Mouse (Mus musculus) large intestine, adult 2 months (tissue): ENCODE results near the gene Lbh. TPM values are rescaled to one million over a fixed set of nuclear protein-coding genes. Genes with fewer than 3 reads are reported as not detected.

Experiments
- DNase-seq: peaks from one replicate; pipeline ENCODE4 v3.0.0-alpha.2; 2012; ENCODE audit warnings: low read depth, low spot score
- WGBS: fragments of 180-500 bp; shearing (Covaris S2); methylation state at CpG from one replicate; pipeline ENCODE4 v1.1.7; 2018; 5-methylcytosine and 5-hydroxymethylcytosine counted together
- polyA plus RNA-seq: library from polyadenylated mRNA; depleted of rRNA; stranded (reverse); fragments of >200 nt; gene quantifications from 2 replicates; pipeline ENCODE4 v1.2.3, GENCODE M21; 2012

Lbh gene
- polyA plus RNA-seq, 1 experiment: 59.1 TPM

DNA sequence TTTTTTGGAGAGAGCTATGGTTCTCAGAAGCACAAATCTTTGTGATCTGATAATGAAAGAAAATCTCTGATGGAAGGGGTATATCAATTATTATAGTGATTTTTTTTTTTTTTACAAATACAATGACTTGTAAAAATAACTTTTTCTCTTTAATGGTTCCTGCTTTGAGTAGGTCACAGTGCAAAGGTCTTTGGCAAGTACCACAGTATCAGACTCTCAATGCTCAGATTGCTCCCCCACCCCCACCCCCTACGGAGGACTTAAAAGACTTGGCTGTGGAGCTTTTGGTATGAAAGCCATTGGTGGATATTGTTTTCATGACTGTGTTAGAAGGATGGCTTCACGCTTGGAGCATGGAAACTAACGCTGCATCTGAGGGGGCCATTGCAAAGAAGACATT lies 18.2 kb downstream of the Lbh start:
- 71% methylated on average over 3 of the region's 3 CpGs for WGBS
- DNase-seq: no peak

DNA sequence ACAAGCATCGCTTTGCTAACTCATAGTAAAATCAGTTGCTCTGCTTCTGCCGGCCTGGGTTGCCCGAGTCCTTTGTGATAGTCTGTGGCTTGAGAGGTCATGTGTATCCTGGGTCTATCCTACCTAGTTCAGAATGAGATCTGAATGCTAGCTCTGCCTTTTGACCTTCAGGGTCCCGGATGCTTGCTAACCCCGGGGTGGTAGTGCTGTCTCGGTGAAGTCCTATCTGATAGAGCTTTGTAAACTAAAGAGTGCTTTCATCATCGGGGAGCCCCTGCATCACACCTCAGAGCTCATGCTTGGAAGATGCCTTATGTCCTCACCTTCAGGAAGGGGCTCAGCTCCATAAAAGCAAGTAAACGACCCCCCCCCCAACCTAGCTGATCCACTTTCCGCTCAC lies 19.1 kb downstream of the Lbh start:
- DNase-seq: no peak
- whole genome bisulfite sequencing: 57% methylated on average over 9 of the region's 9 CpGs

DNA sequence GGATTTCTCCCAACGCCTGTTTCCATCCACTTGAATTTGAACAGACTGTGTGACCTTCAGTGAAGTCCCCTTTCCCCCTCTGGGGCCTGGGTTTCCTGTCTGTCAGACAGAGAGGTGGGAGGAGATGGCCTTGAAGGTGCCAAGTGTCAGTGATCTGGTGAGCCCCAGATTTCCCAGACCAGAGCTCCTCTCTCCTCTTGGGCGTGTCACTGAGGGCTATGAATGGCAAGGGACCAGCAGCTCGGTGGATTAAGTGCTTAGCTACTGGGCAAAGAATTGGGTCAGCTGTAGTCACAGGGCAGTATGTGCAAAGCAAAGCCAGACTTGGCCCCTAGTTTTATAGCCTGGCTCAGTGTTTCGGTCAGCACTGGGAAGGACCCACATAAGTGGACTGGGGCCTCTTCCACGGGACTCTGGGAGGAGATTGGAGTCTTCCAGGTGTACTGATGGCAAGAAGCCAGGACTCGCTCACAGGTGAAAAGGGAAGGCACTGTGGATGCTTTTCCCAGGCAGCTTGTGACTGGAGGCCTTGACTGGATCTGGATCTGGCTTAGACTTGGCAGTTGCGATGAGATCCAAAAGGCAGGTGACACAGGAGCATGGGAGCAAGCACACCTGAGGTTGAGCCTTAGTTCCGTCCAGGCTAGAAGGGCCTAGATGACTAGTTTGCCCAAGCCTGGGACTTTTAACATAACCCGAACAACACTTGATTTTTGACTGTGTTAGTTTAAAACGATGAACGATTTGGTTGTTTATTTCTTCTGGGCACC lies 20.1 kb downstream of the Lbh start:
- WGBS: 33% methylated on average over 11 of the region's 11 CpGs

DNA sequence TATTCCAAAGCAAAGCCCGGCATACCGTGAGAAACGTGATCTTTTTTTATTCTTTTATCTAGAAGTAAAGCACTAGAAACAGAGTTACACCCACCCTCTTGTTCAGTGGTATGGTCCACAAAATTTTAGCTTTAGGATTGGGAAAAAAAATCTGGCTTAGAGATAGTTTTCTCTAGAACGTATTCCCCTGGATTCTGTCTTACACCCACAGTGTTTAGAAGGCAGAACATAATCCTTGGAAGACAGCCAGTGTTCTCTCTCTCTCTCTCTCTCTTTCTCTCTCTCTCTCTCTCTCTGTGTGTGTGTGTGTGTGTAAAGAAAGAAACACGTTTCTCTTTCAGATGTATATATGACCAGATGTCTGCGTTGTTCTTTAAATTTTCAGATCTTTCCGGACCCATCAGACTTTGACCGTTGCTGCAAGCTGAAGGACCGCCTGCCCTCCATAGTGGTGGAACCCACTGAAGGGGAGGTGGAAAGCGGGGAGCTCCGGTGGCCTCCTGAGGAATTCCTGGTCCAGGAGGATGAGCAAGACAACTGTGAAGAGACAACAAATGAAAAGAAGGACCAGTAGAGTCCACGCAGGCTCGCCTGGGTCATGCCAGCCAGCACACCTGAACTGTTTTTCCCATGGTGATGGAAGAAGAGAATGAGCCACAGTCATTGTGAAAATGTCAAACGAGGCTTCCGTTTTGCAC lies 20.9 kb downstream of the Lbh start:
- 74% methylated on average over 15 of the region's 15 CpGs for WGBS
- DNase-seq: no peak

More for the DNA sequence above, 20.1 kb downstream of the Lbh start:
- DNase-seq: no peak

DNA sequence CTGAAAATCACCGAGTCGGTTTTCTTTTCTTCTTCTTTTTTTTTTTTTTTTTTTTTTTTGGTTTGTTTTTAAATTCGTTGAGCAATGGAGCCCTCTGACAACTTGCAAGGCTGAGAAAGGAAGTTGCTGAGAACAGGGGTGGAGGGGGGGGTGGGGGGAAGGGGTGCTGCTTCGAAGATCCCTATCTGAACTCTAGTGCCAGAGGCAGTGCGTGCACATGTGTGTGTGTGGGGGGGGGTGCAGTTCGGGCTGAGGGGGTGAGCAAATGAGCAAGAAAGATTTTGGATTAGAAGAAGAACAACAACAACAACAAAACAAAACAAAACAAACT lies 21.4 kb downstream of the Lbh start:
- DNase-seq: no peak
- 81% methylated on average over 6 of the region's 6 CpGs for WGBS

DNA sequence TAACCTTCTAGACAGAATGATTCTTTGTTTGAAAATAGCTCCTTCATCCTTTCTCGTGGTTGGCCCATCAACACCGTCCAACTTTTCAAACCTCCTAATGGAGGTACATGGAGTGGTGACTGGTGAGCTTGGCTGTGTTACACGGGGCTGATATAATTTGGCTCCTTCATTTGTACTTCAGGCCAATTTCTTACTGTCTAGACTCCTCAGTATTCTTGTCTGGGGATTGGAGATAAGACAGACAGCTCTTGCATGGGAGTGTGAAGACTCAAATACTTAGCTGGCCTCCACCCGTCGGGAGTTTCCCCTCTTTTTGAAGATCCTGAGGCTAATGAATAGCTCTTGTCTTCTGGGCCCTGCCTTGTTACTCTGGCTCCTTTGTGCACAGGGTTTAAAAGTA lies 26.3 kb downstream of the Lbh start:
- 73% methylated on average over 5 of the region's 5 CpGs for WGBS

DNA sequence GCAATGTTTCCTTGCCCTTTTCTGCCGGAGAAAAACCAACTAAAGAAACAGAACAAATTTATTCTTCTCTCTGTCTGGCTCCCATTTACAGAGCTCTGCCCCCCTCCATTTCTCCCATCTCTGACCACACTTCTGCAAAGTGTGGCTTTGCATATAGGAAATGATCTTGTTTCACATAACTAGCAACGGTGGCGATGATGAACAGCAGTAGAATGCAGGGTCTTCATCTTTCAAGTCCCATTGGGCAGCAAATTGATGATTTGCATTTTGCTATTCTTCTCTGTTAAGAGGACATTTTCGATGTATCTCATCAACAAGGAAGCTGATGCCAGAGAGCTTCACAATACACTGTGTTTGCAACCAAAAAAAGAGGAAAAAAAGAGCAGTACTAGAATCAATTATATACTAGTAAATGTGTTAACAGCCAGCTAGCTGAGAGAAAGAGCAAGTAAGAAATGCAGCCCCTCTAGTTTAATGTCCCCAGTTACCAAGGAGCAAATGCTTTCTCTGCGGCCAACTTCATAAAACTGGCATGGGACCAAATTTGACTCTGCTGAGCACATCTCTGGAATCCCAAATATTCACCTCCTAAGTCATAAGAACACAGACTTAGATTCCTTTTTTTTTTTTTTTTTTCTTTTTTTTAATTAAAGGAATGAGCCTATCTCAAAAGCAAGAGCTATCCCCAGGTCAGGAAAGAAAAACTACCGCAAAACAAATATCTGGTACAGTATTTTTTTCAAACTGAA lies 29.2 kb downstream of the Lbh start:
- no peak for DNase-seq
- 65% methylated on average over 6 of the region's 6 CpGs for WGBS

More for the DNA sequence above, 26.3 kb downstream of the Lbh start:
- DNase-seq: no peak

DNA sequence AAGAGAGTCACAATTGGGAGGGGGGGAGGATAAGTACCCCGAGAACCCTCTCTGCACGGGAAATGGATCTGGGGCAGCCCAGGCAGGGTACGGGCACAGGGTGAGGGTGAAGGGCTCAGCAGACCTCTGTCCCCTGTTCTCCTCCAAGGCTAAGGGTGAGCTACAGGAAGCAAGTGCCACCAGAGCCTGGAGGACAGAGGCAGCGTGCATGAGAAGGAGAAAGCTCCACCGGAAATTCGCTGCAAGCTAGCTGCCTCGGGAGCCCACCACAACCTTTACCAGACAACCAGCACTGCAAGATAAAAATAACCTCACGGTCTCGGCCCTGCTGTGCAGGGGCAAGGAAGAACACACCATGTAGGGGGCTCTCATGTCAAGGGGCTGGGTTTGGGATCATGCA lies 30.0 kb downstream of the Lbh start:
- WGBS: 76% methylated on average over 9 of the region's 9 CpGs
- no peak for DNase-seq

DNA sequence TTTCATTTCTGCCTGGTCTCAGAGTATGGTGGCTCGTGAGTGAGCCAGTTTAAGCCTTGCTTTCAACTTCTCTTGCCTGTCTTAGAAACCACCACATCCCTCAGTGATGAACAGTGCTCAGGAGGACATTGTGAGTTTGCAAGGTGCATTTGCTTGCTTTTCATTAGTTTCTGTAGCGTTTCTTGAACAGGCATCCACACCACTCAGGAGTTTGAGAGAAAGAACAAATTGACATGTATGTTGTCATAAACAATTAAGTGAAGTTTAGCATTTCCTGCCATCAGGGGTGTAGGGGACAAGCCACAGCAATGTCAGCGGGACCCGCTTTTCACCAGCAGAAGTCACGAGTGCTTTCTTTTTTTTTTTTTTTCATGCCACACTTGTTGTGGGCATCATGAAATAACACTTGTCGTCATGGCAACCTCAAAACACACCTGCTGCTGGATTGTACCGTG lies 31.2 kb downstream of the Lbh start:
- WGBS: 80% methylated on average over 7 of the region's 7 CpGs
- DNase-seq: no peak

DNA sequence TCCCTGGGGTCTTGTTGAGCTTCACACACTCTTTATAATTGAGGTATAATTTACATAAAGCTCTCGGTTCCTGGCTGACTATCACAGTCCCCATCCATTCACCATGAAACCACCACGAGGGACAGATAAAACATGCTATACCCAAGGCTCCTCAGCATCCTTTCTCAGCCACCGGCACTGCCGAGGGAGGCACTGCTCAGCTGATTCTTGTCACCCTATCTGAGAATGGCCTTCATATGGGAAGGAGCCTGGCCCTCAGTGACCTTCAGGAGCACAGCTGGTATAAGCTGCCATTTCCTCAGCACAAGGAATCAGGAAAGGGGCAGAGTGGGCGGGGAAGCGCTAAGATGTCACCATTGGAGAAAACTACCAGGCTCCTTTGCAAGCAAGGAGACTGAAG lies 33.2 kb downstream of the Lbh start:
- no peak for DNase-seq
- WGBS: 86% methylated on average over 6 of the region's 6 CpGs

DNA sequence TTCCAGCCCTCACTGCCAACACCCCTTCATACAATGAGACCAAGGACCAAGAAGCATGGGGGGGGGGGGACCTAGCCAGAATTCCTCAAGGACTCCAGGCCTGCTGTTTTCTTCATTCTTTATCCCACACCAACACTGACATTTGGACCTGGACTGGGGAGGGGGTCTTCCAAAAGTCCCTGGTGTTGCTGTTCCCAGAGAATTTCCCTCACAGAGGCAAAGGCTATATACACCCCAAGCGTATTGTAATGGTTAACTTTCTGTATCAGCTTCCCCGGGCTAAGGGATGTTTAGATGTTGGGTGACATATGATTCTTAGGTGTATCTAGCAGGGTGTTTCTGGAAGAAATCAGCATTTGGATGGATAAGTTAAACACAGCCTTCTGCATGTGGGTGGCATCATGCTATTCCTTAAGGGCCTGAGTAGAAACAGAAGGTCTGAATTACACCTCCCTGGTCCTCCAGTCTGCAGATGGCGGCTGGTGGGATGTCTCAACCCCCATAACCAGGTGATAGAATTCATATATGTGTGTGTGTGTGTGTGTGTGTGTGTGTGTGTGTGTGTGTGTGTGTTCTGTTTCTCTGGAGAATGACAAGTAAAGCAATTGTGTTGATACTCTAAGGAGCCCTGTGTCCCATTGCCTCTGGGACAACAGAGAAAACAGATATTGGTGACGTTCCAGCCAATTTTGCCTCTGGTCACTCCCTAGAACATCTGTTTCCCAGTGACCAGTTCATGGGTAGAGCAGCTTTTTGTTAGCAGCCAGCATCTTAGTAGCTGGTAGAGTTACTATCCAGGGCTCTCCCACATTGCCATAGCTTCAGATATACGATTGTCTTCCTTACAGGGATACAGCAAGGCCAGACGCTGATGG lies 35.9 kb downstream of the Lbh start:
- DNase-seq: no peak
- 89% methylated on average over 6 of the region's 6 CpGs for WGBS

DNA sequence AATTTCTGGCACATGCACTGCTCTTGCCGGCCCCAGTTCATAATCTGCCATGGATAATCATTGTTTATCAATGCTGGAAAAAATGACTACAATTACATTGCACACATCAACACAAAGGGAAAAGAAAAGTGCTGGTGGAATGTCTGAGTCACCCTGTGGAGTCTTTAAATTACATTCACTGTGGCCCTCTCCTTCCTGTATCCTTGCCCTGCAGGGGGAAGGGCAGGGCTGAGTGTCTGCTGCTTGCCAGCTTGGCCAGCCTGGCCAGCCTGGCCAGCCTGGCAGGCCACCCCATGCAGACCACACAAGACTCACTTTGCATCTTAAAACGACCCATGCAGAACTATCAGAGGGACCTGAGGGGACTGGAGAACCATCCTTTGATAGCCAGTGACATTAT lies 37.4 kb downstream of the Lbh start:
- DNase-seq: peak; percentile 70
- WGBS: 19% methylated on average over 2 of the region's 2 CpGs

DNA sequence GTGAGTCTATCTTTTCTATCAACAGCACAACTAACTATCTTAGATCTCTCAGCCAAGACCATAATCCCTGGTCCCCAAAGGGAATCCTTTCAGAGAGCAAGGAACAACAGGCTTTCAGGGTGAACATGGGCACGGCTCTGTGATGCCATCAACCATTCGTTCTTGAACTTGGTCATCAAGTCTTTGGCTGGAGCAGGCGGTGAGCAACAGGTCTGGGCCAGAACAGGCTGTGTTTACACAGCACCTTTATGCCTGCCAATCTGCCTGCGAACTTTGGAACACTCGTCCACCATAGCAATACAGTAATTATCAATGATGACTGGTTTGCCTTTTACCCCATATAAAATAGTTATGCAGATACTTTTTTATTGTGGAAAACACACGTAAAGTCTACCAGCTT lies 38.9 kb downstream of the Lbh start:
- WGBS: 24% methylated on average over 6 of the region's 6 CpGs
- peak; percentile 79 for DNase-seq

DNA sequence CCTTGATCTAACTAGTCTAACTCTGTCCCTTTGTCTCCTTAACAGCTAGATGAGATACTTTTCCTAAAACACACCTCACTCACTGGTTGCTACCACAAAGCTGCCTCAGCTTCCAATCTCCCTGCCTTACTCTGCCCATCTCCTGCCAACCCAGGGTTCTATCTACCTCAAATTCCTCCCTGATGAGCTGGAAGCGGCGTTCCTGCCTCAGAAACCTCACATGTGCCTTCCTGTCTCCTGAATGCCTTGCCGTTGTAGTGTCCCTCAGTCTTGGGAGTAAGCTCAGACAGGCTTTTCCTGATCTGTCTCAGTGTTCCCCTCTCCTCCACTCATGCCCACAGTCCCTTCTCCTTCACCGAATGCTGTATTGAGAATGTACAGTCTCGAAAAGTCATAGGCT lies 40.8 kb downstream of the Lbh start:
- DNase-seq: no peak
- 90% methylated on average over 5 of the region's 5 CpGs for WGBS

DNA sequence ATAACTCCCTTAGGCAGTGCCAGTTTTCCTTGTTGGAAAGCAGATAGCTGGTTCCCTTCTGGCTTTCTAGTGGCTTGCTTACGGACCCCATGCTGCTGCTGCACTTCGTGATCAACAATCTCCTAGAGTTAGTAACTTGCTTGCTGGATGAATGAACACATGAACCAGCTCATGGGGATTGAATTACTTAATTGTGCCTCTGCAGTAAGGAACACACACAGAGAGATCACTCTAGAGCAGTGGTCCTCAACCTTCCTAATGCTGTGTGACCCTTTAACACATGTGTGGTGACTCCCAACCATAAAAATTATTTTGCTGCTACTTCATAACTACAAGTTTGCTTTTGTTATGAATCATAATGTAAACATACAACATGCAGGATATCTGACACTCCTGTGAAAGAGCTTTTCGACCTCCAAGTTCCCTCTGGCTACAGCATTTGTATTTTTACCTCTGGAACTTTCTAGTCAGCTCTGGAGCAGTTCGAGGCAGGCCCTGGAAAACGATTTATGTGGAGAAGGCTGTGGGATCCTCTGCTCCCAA lies 41.5 kb downstream of the Lbh start:
- no peak for DNase-seq
- WGBS: 45% methylated on average over 5 of the region's 5 CpGs

DNA sequence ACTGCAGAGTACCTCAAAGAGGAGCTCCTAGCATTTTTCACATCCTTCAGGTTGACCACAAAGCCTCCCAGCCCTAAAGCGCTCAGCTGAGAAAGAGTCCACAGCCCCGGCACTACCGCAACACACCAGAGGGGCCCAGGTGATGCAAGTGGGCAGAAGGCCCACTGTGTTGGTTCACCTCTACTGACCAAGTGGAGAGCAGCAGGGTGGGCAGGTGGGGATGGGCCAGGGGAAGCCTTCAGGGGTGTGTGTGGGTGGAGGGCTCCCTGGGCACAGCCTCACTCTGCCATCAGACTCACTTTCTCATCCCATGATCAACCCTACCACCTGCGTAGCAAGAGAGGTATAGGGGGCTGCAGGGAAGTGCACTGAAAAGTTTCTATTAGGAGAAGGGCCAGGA lies 42.1 kb downstream of the Lbh start:
- WGBS: 91% methylated on average over 4 of the region's 4 CpGs

DNA sequence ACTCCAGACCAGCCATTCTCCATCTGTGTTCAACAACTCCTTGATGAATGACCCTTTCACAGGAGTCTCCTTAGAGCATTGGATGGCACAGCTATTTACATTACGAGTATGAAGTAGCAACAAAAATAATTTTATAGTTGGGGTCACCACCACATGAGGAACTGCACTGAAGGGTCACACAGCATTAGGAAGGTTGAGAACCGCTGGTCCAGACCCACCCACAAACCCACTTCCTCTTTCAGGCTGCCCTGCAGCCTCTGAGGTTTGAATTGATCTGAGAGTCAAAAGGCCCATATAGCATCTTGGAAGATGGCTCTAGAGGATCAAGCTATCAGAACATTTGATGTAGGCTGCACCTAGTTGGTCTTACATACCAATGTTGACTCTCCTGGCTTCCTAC lies 42.8 kb downstream of the Lbh start:
- DNase-seq: no peak

More for the DNA sequence above, 42.1 kb downstream of the Lbh start:
- no peak for DNase-seq

DNA sequence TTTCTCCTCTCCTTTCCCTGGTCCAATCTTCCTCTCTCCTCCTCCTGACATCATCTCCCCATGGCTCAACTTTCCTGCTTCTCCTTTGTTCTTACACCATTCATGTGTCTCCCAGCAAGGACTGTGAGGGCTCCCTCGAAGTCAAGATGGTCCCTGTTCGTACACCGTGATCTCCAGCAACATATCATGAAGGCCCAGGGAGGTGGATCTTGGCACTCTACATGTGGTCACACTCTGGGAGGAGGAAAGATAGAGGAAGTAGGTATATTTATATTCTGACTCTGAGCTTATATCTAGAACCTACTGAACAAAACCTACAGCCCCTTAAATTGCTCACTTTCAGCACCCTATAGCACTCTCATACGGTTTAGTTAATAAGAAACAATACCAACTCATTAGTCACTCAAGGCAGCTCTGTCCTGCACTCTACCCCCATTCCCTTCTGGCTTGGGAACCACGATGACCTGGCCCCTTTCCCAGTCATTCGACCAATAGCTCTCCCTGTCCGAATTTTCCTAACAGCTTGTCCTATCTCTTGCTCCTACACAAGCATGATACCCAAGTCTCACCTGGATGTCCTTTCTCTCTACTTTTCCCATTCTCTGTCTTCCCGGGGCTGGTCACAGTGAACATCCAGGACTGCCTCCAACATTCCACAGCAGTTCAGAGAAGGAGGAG lies 44.0 kb downstream of the Lbh start:
- 75% methylated on average over 8 of the region's 8 CpGs for WGBS
- DNase-seq: no peak

More for the DNA sequence above, 42.8 kb downstream of the Lbh start:
- WGBS: 85% methylated on average over 2 of the region's 2 CpGs

DNA sequence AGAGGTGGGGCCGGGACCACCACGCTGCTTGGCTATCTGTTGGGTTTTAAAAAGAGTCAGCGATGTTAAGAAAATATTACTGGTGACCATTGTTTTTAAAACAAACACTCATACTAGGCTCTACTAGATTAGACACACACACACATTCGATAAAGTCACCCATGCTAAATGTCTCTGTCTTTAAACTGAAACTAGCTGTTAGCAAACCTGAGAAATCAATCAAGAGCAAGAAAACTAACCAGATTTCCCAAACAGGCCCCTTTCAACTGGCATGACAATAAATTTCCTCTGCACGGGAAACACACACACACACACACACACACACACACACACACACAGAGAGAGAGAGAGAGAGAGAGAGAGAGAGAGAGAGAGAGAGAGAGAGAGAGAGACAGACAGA lies 47.6 kb downstream of the Lbh start:
- WGBS: 81% methylated on average over 5 of the region's 5 CpGs
- no peak for DNase-seq
